Mouse (Mus musculus): ENCODE data around the gene Vkorc1l1. TPM values are rescaled to one million over a fixed set of nuclear protein-coding genes. Genes with fewer than 3 reads are reported as not detected.

The Vkorc1l1 gene
- total and polyA plus RNA-seq, 3 experiments = 24.2 to 42.4 TPM; not detected in 1

GRCm38 (mm10) chr5:129898449-129898848, 43.3 kb upstream of the Vkorc1l1 start, which contains the start of gene Phkg1:
Gene Phkg1, minus strand, starts transcription at chr5:129898549.
- Histone ChIP-seq H3K27ac (ENCODE audit: control insufficient read depth, low read depth, low read length) (no peak within 1 kb of the TSS), H3K27me3 (ENCODE audit: control insufficient read depth in 1 of 2, insufficient read depth in 2 of 2, low read length in 2 of 2) (no peaks in the 10 kb centered on the region), H3K9ac (ENCODE audit: control insufficient read depth, low read depth, low read length, poor library complexity, severe bottlenecking) (no peak within 1 kb of the TSS), H3K79me2 (ENCODE audit: control insufficient read depth, insufficient read depth, low read length, poor library complexity) (no peaks in the 10 kb centered on the region), H3K9me3 (replicated peaks; ENCODE audit: insufficient read depth, low read length) (no peaks in the 10 kb centered on the region), H3K36me3 (ENCODE audit: control insufficient read depth in 1 of 2, insufficient read depth in 2 of 2, low read length in 2 of 2) (peaks cover 0 to 9% of the 10 kb centered on the region in 2 experiments; a peak in 2 of 4 replicates), H3K4me3 (ENCODE audit: control insufficient read depth in 1 of 2, insufficient read depth in 1 of 2, low read depth in 2 of 2, low read length in 2 of 2) (no peak within 1 kb of the TSS), H3K4me1 (ENCODE audit: control insufficient read depth in 1 of 2, insufficient read depth in 2 of 2, low read length in 2 of 2) (peaks cover 0 to 5% of the 10 kb centered on the region in 2 experiments; a peak in 1 of 4 replicates)
- TF ChIP-seq ELF1 (IDR thresholded peaks at IDR 0.05; ENCODE audit: low read depth, low read length) (no peak), EP300 (IDR thresholded peaks at IDR 0.05; ENCODE audit: low read depth in 1 of 2, low read length in 2 of 2) (no peak), KAT2A (conservative IDR thresholded peaks at IDR 0.05; ENCODE audit: low read depth, low read length) (no peak), ZKSCAN1 (IDR thresholded peaks at IDR 0.05; ENCODE audit: low read depth, low read length) (no peak), JUND (IDR thresholded peaks at IDR 0.05; ENCODE audit: low read depth, low read length) (no peak), USF2 (IDR thresholded peaks at IDR 0.05; ENCODE audit: borderline replicate concordance in 1 of 2, insufficient read depth in 1 of 2, low read depth in 1 of 2, low read length in 2 of 2) (no peak), CTCF (IDR thresholded peaks at IDR 0.05 in 2 of 3, conservative IDR thresholded peaks at IDR 0.05 in 1 of 3; ENCODE audit: control insufficient read depth in 1 of 3, insufficient read depth in 1 of 3, low read depth in 2 of 3, low read length in 3 of 3, poor library complexity in 1 of 3, severe bottlenecking in 1 of 3) (no peak), RAD21 (IDR thresholded peaks at IDR 0.05; ENCODE audit: low read depth, low read length) (no peak), MYB (IDR thresholded peaks at IDR 0.05; ENCODE audit: low read depth, low read length) (no peak), GABPA (IDR thresholded peaks at IDR 0.05; ENCODE audit: low read depth, low read length) (no peak)
- no peak for DNase-seq (ENCODE audit: low read depth, low spot score)

- Histone ChIP-seq H3K79me2 (ENCODE audit: control insufficient read depth, insufficient read depth, low read length, poor library complexity) (peaks cover 3% of the 10 kb centered on the region; the same call in 1 of the 2 replicates), H3K4me1 (ENCODE audit: control insufficient read depth in 1 of 2, insufficient read depth in 2 of 2, low read length in 2 of 2) (peaks cover 0 to 9% of the 10 kb centered on the region in 2 experiments; a peak in 3 of 4 replicates), H3K9me3 (replicated peaks; ENCODE audit: insufficient read depth, low read length) (no peaks in the 10 kb centered on the region), H3K36me3 (ENCODE audit: control insufficient read depth in 1 of 2, insufficient read depth in 2 of 2, low read length in 2 of 2) (peaks cover 0 to 12% of the 10 kb centered on the region in 2 experiments; a peak in 2 of 4 replicates), H3K27me3 (ENCODE audit: control insufficient read depth in 1 of 2, insufficient read depth in 2 of 2, low read length in 2 of 2) (no peaks in the 10 kb centered on the region), H3K27ac (ENCODE audit: control insufficient read depth, low read depth, low read length) (no peak overlapping the region), H3K4me3 (ENCODE audit: control insufficient read depth in 1 of 2, insufficient read depth in 1 of 2, low read depth in 2 of 2, low read length in 2 of 2) (peak overlapping the region; percentile 78 to 89), H3K9ac (ENCODE audit: control insufficient read depth, low read depth, low read length, poor library complexity, severe bottlenecking) (peak overlapping the region; percentile 49)
- no peak for DNase-seq (ENCODE audit: low read depth, low spot score)
- TF ChIP-seq HCFC1 (IDR thresholded peaks at IDR 0.05; ENCODE audit: low read depth, low read length) (no peak), ZNF384 (IDR thresholded peaks at IDR 0.05; ENCODE audit: low read depth, low read length) (peak; percentile 76)
Measured at GRCm38 (mm10) chr5:129907775-129908174, 34.0 kb upstream of the Vkorc1l1 start.

GRCm38 (mm10) chr5:129908242-129908965, 33.4 kb upstream of the Vkorc1l1 start, which contains the start of gene Nupr1l:
Gene Nupr1l, plus strand, starts transcription at chr5:129908540.
- peak within 1 kb of the TSS; percentile 78 to 89 for H3K4me3 ChIP-seq (ENCODE audit: control insufficient read depth in 1 of 2, insufficient read depth in 1 of 2, low read depth in 2 of 2, low read length in 2 of 2)
- no peaks in the 10 kb centered on the region for H3K27me3 ChIP-seq (ENCODE audit: control insufficient read depth in 1 of 2, insufficient read depth in 2 of 2, low read length in 2 of 2)
- peaks cover 0 to 12% of the 10 kb centered on the region in 2 experiments; a peak in 2 of 4 replicates for H3K36me3 ChIP-seq (ENCODE audit: control insufficient read depth in 1 of 2, insufficient read depth in 2 of 2, low read length in 2 of 2)
- H3K27ac ChIP-seq (ENCODE audit: control insufficient read depth, low read depth, low read length) = no peak within 1 kb of the TSS
- H3K79me2 ChIP-seq (ENCODE audit: control insufficient read depth, insufficient read depth, low read length, poor library complexity) = peaks cover 3% of the 10 kb centered on the region; the same call in 1 of the 2 replicates
- peaks cover 0 to 9% of the 10 kb centered on the region in 2 experiments; a peak in 3 of 4 replicates for H3K4me1 ChIP-seq (ENCODE audit: control insufficient read depth in 1 of 2, insufficient read depth in 2 of 2, low read length in 2 of 2)
- peak within 1 kb of the TSS; percentile 80 for H3K9ac ChIP-seq (ENCODE audit: control insufficient read depth, low read depth, low read length, poor library complexity, severe bottlenecking)
- no peaks in the 10 kb centered on the region for H3K9me3 ChIP-seq (replicated peaks; ENCODE audit: insufficient read depth, low read length)
- DNase-seq (ENCODE audit: low read depth, low spot score) = peak; percentile 90
- TF ChIP-seq ZMIZ1 (IDR thresholded peaks at IDR 0.05; ENCODE audit: low read depth, low read length) = no peak
- no peak for TF ChIP-seq BHLHE40 (IDR thresholded peaks at IDR 0.05; ENCODE audit: borderline replicate concordance, low read depth, low read length)
- no peak for TF ChIP-seq SMC3 (IDR thresholded peaks at IDR 0.05; ENCODE audit: low read depth, low read length)
- TF ChIP-seq HCFC1 (IDR thresholded peaks at IDR 0.05; ENCODE audit: low read depth, low read length) = peak; percentile 47; the same call in 1 of the 2 replicates
- peak; percentile 61 for TF ChIP-seq NELFE (IDR thresholded peaks at IDR 0.05; ENCODE audit: low read depth, low read length)
- no peak for TF ChIP-seq TBP (IDR thresholded peaks at IDR 0.05; ENCODE audit: low read depth, low read length)
- TF ChIP-seq ETS1 (IDR thresholded peaks at IDR 0.05; ENCODE audit: low read depth, low read length) = no peak
- TF ChIP-seq SIN3A (IDR thresholded peaks at IDR 0.05; ENCODE audit: low read length) = peak; percentile 36
- TF ChIP-seq MAFK (IDR thresholded peaks at IDR 0.05; ENCODE audit: borderline replicate concordance, low read depth, low read length) = no peak
- peak; percentile 32 for TF ChIP-seq MXI1 (IDR thresholded peaks at IDR 0.05; ENCODE audit: low read depth, low read length)
- TF ChIP-seq POLR2AphosphoS2 (IDR thresholded peaks at IDR 0.05; ENCODE audit: low read length) = peak; percentile 61; the same call in 1 of the 2 replicates
- TF ChIP-seq KAT2A (conservative IDR thresholded peaks at IDR 0.05; ENCODE audit: low read depth, low read length) = no peak
- peak in 1 of 2 experiments; percentile 75; a peak in 2 of 4 replicates for TF ChIP-seq POLR2A (IDR thresholded peaks at IDR 0.05; ENCODE audit: control insufficient read depth in 1 of 2, insufficient read depth in 1 of 2, low read depth in 1 of 2, low read length in 2 of 2, poor library complexity in 1 of 2)
- TF ChIP-seq NRF1 (IDR thresholded peaks at IDR 0.05; ENCODE audit: insufficient read depth, low read depth, low read length, poor library complexity, severe bottlenecking) = peak; percentile 25; the same call in 1 of the 2 replicates
